Mouse (Mus musculus): ENCODE measurements around the gene Lpo.

Gene Lpo

DNA sequence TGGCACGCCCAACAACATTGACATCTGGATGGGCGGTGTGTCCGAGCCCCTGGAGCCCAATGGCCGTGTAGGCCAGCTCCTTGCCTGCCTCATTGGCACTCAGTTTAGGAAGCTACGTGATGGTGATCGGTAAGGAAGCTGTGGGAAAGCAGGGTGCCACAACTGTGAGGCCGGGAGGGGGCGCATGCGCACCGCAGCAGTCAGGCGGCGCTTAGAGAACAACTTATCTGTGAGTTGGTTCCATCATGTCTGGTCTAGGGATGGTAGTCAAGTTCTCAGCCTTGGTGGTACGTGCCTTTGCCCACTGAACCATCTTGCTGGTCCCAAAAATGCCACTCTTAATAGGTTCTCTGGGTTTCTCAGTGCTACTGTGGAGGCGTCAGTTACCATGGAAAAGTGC is 25.5 kb downstream of the Lpo start:
- no peak for DNase-seq

DNA sequence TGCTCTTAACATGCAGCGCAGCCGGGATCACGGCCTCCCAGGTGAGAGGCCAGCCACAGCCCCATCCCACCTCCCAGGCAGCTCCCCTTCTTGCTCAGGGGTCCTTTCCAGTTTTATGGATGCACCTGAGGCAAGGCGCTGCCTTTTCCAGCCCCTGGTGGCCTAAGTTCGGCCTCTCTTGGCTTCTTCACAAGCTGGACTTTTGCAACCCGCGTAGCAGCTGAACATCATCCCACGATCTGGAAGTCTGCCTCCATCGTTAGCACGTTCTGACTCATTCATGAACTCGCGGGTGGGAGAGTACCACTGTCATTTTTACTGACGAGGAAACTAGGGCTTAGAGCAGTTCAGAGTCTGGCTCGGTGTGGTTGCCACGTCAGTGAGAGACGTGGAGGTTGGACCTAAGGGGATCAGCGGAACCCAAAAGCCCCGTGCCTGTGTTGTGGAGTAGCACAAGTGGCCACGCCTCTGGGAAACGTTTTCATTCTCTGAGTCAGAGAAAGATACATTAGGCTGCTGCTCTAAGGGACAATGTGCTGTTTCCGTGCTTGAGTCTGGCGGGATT is 26.3 kb downstream of the Lpo start:
- DNase-seq, result no peak

DNA sequence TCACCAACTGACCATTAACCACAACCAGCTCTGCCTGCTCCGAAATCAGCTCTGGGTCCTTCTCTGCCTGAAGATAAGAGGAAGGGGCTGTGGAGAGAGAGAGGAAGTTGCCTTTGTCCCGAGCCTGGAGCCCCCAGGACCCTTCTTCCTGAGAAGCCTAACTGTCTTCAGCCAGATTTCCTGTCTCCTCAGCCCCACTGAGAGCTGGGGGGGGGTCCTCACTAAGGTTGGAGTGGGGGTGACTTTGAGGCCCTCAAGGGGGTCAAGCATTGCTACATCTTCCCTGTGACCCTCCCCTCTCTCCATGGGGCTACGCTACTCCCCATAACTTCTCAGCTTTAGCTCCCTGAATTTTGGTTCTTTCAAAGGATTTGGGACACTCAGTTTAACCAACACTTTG is 34.6 kb downstream of the Lpo start, which contains the start of gene Mpo:
TSS of gene Mpo (plus strand) at position 122 of the 400 bp plus-strand sequence.
- no peak for DNase-seq

DNA sequence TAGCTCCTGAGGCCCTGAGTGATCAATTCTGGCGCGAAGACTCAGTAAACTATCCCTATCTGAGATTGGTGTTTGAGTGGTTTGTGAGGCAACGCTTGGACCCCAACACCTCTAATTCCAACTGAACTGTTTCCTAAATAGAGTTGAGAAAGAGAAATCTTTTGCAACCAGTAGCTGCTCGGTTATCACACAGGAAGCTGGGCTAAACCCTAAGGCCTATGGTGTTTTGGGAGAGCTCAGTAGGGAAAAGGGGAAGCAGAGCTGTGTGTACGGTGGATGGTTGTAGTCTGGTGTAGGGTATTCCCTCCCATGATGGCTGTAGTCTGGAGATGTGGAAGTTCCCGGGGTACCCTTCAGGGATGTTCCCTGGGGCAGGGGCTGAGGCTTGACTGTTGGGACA is 38.0 kb downstream of the Lpo start:
- DNase-seq, result no peak

DNA sequence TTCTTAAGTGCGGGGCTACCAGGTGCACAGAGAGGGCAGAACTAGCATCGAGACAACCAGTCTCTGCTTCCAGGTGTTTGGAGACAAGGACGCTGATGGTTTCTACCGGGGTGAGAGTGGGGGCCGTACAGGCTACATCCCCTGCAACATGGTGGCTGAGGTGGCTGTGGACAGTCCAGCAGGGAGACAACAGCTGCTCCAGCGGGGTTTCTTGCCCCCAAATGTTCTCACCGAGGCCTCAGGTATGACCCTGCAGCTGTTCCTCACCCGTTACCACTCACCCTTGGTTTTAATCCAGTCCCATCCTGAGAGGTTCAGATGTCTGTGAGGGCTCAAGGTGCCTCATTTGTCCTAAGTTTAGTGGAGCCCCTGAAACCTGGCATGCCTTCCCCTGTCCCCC is 48.0 kb downstream of the Lpo start:
- DNase-seq, result no peak

DNA sequence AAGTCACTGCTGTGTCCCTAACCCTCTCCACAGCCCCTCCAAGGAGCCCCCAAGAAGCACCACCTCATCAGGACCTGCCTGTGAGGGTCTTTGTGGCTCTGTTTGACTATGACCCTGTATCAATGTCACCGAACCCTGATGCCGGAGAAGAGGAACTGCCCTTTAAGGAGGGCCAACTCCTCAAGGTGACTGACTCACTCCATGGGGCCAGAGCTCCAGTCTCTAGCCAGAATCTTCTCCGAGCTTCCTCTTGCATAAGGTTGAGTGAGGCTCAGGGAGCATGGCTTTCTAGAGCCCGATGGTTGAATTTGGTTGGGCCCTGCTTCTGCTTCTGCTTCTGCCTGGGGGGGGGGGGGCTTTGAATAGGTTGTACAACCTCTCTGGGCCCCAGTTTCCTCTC is 48.7 kb downstream of the Lpo start:
- DNase-seq, result no peak

DNA sequence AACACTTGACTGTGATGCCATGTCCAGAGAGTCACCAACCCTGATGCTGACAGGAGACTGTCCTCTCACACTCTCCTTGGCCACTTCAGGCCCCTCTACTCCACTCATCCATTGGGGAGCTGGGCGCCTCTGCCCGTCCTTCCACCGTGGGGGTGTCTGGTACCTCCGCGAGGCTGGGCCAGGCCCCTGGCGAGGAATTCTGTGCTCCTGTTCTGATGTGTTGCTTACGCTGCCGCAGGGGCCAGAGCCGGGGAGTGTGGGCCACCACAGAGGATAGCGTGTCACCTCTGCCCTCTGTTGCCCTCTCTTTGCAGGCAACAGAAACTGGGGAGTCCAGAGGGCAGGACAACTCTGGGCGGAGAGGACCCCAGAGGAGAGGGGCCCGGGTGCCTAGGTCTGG is 49.2 kb downstream of the Lpo start:
- no peak for DNase-seq

DNA sequence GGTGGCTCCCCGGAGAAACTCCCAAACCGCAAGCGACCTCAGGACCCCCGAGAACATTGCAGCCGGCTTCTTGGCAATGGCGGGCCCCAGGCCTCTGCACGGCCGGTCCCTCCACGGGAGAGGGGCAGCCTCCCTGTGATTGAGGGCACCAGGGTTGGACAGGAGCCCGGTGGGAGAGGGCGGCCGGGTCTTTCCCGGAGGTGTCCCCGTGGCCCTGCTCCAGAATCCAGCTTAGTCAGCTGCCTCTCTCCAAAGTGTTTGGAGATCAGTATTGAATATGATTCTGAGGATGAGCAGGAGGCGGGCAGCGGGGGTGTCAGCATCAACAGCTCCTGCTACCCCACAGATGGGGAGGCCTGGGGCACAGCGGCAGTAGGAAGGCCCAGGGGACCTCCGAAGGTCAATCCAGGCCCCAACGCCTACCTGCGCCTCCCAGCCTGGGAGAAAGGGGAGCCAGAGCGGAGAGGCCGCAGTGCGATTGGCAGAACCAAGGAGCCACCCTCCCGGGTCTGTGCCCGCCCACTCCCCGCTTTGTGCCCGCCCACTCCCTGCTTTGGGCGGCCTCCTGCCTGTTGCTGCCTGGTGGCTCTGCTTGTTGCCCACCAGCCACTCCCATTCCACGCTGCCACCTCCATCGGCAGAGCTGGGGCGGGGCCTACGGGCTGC is 49.9 kb downstream of the Lpo start:
- peak; percentile 95 for DNase-seq

DNA sequence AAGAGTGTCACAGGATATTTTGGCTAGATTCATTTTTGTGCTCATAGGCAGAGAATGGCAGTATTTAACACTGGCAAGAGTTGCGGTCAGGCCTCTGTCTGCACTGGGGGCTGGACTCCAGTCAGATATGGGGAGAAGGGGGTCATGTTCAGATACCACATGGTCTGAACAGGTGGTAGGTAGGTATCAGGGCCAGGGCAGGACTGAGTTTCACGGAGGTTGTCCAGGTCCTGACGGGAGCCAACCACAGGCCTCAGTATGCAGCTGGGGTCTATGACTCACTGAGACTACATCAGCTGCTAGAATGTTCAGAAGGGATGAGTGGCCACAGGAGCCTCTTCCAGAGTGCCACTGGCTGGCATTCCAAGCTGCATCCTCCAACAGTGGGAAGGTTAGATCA is 55.7 kb downstream of the Lpo start:
- no peak for DNase-seq

GRCm38 (mm10) chr11:87770989-87771388 is 57.1 kb downstream of the Lpo start:
- DNase-seq, result peak; percentile 50

GRCm38 (mm10) chr11:87768745-87769144 is 59.3 kb downstream of the Lpo start:
- DNase-seq, result no peak

- DNase-seq, result peak; percentile 28
Observed at GRCm38 (mm10) chr11:87763988-87764876, 63.9 kb downstream of the Lpo start.

GRCm38 (mm10) chr11:87763511-87763987 is 64.5 kb downstream of the Lpo start:
- peak; percentile 67 for DNase-seq

DNA sequence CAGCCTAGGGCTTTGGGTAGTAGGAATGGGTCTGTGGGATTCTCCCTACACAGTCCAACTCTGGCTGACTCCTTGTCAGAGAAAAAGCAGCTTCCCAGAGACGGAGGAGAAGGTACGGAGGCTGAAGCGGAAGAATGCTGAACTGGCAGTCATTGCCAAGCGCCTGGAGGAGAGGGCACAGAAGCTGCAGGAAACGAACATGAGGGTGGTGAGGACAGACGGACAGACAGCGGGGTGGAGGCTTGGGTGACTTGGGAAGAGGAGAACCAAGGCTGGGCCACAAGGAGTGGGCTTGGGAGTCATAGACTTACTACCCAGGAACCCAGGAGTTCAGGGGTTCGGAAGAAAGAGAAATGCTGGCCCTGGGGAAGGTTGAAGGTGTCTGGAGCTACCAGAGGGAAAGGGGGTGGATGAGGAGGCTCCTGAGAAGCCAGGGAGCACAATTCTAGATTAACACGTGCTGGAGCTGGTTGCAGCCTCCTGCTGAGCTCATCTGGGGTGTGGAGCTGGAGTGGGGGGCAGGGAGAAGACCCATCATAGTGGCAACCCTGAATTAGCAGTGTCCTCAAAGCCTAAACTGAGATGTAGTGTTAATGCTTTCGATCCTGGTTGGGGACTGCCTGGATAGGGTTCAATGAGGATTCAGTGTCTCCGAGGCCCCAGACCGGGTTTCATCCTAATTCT is 65.2 kb downstream of the Lpo start:
- no peak for DNase-seq

DNA sequence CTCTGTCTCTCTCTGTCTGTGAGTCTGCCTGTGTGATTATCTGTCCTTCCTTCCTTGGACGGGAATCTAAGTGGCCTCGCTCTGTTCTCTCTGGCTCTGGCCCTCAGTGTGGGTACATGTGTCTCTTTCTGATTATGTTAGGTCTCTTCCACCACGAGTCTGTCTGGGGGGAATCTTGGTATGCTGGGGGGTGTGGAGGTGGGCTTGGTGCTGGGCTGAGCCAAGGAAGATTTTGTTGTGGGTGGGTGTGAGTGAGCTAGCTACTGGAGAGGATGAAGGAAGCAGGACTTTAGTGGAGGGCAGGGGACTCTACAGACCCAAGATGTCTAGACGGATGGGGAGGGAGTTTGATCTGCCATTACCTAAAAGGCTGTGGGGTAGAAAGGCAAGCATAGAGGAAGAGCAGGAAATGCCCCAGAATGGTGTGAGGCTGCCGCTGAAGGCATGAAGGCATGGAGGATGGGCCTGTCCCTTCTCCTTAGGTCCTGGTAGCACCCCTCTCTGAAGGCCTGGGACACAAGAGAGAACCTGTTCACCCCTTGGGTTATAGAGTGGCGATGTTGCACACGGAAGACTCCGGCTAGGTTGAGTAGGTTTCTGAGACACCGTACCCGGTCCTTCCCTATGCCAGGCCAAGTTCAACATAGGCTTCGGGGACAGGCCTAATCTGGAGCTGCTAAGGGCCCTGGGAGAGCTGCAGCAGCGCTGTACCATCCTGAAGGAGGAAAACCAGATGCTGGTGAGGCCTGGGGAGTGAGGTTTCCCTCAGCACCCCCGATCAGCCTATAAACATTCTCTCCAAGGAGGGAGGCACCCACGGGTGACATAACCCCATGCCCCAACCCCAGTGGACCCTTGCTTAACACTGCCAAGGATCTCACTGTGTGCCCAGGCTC is 66.0 kb downstream of the Lpo start:
- DNase-seq, result no peak

DNA sequence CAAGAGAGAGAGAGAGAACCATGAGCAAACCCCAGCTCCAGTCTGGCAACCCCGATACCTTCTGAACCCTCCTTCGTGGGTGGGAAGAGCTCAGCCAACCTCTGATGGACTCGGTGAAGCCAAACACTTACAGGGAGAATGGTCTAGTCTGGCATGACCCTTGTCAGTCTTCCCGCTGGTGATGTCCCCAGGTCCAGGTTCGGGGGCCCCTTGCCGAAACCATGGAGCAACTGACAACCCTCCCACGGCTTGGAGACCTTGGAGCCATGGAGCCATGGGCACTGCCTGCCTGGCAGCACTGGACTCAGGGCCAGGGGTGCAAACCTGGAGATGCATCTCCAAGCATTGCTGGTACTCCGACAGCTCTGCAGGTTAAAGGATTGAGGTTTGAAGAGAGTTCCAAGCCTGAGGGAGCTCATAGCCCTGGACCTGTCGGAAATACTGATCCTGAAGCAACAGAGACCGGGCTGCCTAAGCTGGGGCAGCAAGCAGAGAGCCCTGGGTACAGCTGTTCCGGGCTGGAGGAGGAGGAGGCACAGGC is 66.8 kb downstream of the Lpo start:
- DNase-seq, result no peak

DNA sequence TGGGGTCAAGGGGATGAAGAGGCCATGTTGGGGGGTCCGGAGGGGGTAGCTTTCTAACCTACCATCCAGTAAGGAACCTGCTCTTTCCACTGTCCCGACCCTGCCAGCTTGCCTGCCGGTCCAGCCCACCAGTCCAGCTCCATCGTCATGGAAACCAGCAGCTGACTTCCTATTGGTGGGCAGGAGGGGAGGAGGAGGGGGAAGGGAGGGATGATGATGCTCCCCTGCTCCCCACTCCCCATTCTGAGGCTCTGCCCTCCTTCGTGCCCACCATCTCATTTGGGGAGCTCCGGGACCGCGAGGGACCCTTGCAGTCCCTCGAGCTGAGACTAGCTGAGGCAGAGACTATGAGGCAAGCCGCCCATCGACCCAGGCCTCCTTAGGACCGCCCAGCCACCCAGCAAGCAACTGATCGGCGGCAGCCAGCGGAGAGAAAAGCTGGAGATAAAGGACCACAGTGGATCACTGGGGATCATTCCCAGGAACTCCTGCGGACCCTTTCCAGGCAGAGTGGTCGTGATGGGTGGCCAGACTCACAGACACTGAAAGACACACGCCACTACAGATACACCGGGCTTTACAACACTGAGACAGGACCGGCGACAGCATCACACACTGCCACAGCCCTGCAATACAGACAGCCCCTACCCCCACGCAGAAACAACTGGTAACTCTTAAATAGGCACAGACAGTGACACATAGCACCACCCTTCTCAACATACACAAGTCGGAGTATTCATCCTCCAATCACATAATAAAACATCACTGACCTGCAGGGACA is 67.6 kb downstream of the Lpo start, which contains the start of gene Tspoap1:
TSS of gene Tspoap1 (plus strand) at position 241 of the 781 bp plus-strand sequence.
- DNase-seq, result no peak

DNA sequence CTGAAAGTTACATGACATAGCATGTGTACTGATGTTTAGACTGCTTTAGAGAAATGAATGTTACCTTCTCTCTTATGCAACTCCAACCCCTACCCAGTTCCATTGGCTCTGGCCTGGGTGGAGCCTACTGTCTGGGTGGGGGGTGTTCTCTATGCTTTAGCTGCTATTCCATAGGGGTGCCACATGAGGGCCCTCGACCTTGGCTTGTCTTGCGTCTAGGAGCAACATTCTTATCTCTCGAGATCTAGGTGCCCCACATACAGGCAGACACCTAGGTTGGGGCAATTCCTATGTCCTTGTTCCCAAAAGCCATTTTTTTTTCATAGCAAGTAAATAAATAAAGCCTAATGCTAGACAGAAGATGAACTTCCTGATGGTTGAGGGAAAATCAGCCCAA is 68.5 kb downstream of the Lpo start:
- no peak for DNase-seq

GRCm38 (mm10) chr11:87758957-87759608 is 69.0 kb downstream of the Lpo start:
- DNase-seq, result no peak

GRCm38 (mm10) chr11:87758161-87758911 is 69.8 kb downstream of the Lpo start:
- DNase-seq, result no peak
